Mouse (Mus musculus): Measurements from ENCODE around the gene Spats2.

DNA sequence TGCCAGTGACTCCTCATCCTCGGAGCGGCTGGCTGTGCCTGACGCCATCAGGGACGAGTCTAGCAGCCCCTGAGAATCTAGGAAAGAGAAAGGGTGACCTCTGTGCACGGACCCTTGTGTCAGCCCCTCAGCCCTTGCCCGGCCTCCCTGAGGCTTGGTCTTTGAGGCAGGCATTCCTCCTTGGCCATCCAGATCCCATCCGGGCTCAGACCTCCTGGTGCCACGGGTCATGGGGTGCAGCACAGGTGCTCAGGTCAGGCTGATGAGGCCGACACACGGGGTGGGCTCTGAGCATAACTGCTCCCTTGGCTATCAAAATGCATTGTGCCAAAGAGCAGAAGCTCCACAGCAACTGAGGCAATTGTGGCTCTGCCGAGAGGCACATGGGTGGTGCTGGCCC is 124.2 kb downstream of the Spats2 start:
- TF ChIP-seq CTCF (IDR thresholded peaks at IDR 0.05; ENCODE audit: borderline replicate concordance, insufficient read depth, low read length) (no peak), POLR2A (IDR thresholded peaks at IDR 0.05; ENCODE audit: low read depth, low read length) (no peak)
